Mouse (Mus musculus): ENCODE measurements around the gene Eral1.
A peak's percentile ranks its signal among the peaks of the same experiment; 100 is the strongest.

Gene Eral1

DNA sequence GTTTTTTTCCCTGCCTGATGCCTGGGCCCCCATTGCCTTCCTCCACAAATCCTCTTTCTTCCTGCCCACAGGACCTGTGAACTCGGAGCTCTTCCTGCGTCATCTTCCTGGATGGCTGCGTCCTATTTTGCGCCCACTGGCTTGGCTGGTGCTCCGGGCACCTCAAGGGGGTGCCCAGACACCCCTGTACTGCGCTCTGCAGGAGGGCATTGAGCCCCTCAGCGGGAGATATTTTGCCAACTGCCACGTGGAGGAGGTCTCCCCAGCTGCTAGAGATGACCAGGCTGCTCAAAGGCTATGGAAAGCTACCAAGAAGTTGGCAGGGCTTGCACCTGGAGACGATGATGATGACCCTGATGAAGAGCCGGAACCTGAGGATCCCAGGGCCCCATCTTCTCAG is 43.4 kb downstream of the Eral1 start:
- no peak for DNase-seq

- no peak for DNase-seq
These were observed 46.1 kb downstream of the Eral1 start for GRCm38 (mm10) chr11:78033931-78034617.

- no peak for DNase-seq
These were observed 47.4 kb downstream of the Eral1 start for GRCm38 (mm10) chr11:78032809-78033195.

DNA sequence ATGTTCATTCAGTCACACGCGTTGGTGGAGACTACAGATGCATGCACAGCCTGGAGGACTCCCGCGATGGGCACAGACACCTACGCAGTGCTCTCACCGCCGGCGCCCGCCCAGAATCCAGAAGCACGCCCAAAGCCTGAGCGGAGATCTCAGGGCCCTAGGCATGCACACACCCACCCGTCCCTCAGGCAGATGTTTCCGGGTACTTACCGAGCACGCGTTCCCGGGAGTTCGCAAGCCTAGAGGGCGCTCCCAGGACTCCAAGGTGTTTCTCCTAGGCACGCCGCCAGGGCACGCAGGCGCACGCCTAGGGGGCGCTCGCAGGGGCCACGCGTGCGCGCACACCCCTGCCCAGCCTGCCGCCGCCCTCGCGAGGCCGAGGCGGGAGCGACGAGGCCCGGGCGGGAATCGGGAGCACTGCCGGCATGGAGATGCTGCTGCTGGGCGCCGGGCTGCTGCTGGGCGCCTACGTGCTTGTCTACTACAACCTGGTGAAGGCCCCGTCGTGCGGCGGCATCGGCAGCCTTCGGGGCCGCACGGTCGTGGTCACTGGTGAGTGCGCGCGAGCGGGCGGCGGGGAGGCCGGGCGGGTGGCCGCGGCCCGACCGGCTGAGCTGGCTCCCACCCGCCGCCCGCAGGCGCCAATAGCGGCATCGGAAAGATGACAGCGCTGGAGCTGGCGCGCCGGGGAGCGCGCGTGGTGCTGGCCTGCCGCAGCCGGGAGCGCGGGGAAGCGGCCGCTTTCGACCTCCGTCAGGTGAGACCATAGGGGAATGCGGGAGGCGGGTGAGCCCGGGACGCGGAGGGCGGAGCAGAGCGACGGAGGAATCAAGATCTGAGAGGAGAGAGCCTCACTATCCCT is 48.0 kb downstream of the Eral1 start, which contains the start of gene Dhrs13:
Gene Dhrs13 (plus strand): TSS at position 334 of the 862 bp plus-strand sequence.
- DNase-seq: peak; percentile 92

GRCm38 (mm10) chr11:78031389-78031788 is 48.8 kb downstream of the Eral1 start:
- DNase-seq: no peak

- DNase-seq: no peak
These were observed 49.6 kb downstream of the Eral1 start for GRCm38 (mm10) chr11:78030600-78030999.

DNA sequence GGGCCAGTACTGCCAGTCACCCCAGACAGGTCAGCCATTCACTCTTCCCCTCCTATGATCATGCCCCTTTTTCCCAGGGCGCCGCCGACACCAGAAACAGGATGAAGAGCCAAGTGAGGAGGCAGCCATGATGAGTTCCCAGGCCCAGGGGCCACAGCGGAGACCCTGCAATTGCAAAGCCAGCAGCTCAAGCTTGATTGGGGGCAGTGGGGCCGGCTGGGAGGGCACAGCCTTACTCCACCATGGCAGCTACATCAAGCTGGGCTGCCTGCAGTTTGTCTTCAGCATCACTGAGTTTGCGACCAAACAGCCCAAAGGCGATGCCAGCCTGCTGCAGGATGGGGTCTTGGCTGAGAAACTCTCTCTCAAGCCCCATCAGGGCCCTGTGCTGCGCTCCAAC is 50.9 kb downstream of the Eral1 start:
- DNase-seq: no peak

DNA sequence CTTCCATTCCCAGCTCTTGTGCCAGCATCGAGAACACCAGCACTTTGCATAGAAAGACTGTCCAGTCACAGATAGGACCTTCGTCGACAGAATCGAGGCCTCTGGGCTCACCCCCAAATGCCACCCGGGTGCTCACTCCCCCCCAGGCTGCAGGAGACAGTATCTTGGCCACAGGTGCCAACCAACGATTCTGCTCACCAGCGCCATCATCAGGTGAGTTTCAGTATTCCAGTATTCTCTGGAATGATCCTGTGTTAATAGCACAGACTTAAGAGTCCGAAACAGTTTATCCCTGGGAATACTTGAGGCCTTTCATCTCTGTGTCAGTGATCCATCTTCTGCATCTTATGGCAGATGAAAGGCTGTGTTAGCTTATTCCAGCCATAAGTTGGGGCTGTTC is 56.6 kb downstream of the Eral1 start:
- no peak for DNase-seq
